Mouse (Mus musculus): ENCODE measurements around the gene Ssbp3.

GRCm38 (mm10) chr4:107021464-107021863 lies 111.0 kb downstream of the Ssbp3 start:
- TF ChIP-seq CTCF (IDR thresholded peaks at IDR 0.05 in 2 of 3, conservative IDR thresholded peaks at IDR 0.05 in 1 of 3; ENCODE audit: control insufficient read depth in 1 of 3, insufficient read depth in 1 of 3, low read depth in 2 of 3, low read length in 3 of 3, poor library complexity in 1 of 3, severe bottlenecking in 1 of 3) (no peak), RAD21 (IDR thresholded peaks at IDR 0.05; ENCODE audit: low read depth, low read length) (no peak), GATA1 (IDR thresholded peaks at IDR 0.05; ENCODE audit: low read depth, low read length) (no peak), KAT2A (conservative IDR thresholded peaks at IDR 0.05; ENCODE audit: low read depth, low read length) (no peak), TAL1 (IDR thresholded peaks at IDR 0.05; ENCODE audit: low read length) (no peak), POLR2A (IDR thresholded peaks at IDR 0.05; ENCODE audit: control insufficient read depth in 1 of 2, insufficient read depth in 1 of 2, low read depth in 1 of 2, low read length in 2 of 2, poor library complexity in 1 of 2) (no peak), ZC3H11A (IDR thresholded peaks at IDR 0.05; ENCODE audit: low read depth, low read length) (no peak), CHD2 (IDR thresholded peaks at IDR 0.05; ENCODE audit: low read length) (no peak), ELF1 (IDR thresholded peaks at IDR 0.05; ENCODE audit: low read depth, low read length) (no peak), MAFK (IDR thresholded peaks at IDR 0.05; ENCODE audit: borderline replicate concordance, low read depth, low read length) (no peak), E2F4 (IDR thresholded peaks at IDR 0.05; ENCODE audit: borderline replicate concordance, low read depth, low read length) (no peak), ZNF384 (IDR thresholded peaks at IDR 0.05; ENCODE audit: low read depth, low read length) (no peak), CHD1 (IDR thresholded peaks at IDR 0.05; ENCODE audit: low read depth, low read length) (no peak), GABPA (IDR thresholded peaks at IDR 0.05; ENCODE audit: low read depth, low read length) (no peak)

All from MEL (cell line).